Mouse (Mus musculus) megakaryocyte, adult 5-6 weeks (primary cell): Measurements from ENCODE around the gene Fgd2. TPM values are rescaled to one million over a fixed set of nuclear protein-coding genes. Genes with fewer than 3 reads are reported as not detected.

Experiments used
- ATAC-seq: 2 replicates; pipeline ENCODE4 v1.8.0; 2016; ENCODE audit warnings: mild to moderate bottlenecking, inconsistent platforms; ENCODE audit not compliant: poor library complexity, severe bottlenecking
- total RNA-seq, 2 experiments: library from RNA; stranded (forward) in 1 of 2; stranded (reverse) in 1 of 2; fragments of 153-499, 151-499 nt in 1 of 2; fragments of 221-1000, 200-1000 nt in 1 of 2; gene quantifications; 2 replicates each; pipeline versions ENCODE4 v1.2.3 to v1.2.4; 2015 to 2017

Gene Fgd2
- total RNA-seq, 2 experiments from 2014 or later = 44.8 to 48.0 TPM

DNA sequence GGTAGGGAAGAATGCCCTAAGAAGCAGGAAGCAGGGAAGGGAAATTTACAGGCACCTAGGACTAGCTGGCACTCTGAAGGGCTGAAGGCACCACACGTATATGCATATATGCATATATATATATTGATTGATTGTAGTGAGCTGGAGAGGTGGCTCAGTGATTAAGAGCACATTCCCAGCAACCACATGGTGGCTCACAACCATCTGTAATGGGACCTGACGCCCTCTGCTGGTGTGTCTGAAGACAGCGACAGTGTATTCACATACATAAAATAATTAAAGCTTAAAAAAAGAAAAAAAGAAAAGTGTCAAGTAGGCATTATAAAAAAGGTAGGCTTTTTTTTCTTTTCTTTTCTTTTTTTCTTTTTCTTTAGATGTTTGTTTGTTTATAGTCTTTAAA is 60.6 kb downstream of the Fgd2 start:
- ATAC-seq = no peak

DNA sequence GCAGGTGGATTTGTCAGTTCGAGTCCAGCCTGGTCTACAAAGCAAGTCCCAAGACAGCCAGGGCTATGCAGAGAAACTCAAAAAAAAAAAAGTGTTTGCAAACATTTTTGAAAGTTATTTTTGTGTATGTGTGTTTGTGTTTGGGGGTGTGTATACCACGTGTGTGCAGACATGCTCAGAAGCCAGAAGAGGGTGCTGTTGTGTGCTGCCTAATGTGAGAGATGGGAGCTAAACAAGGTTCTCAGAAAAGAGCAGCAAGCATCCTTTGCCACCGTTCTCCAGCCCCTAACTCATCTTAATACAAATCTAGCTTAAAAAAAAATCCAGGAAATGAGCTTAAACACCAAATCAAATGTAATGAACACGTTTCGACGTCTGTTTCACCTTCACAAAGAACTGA is 61.6 kb downstream of the Fgd2 start:
- ATAC-seq = no peak

DNA sequence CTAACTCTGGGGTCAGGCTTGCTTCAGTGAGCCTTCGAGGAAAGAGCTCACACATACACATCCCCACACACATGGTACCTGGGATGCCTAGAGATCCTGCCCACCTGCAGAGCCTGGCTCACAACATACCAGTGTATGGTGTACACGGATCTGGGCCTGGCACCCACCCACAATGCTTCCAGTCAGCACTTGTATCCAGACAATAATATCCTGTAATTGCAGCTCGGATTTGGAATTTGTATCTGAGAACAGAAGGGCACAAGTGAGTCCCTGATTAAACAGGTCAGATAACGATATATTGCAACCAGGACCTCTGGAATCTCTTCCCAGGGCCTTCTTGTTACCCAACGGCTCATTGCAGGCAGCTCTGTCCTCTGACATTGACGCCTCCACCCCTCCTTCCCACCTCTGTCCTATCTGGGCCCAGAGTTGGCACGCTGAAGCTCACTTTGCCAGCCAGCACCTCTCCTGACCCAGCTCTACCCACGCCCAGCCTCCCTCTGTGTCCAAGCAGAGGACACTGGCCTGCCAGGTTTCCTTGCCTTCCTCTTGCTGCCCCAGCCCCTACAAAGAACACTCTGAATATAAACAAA is 62.3 kb downstream of the Fgd2 start:
- ATAC-seq = no peak

DNA sequence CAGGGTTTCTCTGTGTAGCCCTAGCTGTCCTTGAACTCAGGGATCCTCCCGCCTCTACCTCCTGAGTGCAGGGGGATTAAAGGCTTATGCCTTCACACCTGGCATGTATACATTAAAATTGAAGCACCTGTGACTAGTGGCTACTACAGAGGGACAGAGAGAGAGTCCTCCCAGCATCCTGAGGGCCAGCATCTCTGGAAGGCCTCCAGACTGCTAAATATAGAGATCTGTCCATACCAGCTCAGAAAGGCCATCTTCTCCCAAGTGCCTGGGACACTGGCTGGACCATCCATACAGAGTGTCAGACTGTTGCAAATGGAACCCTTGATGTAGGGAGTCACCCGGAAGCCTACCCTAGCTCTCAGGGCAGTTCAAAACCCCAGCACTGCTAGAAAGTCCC is 63.3 kb downstream of the Fgd2 start:
- no peak for ATAC-seq

DNA sequence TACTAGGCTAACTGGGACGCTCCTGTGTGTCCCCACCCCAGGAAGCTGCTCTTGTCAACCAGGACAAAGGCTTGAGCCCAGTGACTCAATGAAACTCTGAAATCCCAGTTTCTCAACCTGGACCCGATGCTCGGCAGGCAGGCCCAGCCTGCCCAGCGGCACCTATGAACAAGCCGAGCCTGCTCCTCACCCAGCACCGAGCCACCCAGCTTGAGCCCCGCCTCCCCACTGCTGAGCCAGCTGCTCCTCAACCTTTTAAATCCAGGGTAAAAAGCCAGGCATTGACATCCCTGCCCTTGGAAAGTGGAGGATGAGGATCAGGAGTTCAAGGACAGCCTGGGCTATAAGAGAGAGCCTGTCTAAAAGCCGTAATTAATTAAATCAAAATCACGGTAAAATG is 64.6 kb downstream of the Fgd2 start:
- ATAC-seq = no peak

DNA sequence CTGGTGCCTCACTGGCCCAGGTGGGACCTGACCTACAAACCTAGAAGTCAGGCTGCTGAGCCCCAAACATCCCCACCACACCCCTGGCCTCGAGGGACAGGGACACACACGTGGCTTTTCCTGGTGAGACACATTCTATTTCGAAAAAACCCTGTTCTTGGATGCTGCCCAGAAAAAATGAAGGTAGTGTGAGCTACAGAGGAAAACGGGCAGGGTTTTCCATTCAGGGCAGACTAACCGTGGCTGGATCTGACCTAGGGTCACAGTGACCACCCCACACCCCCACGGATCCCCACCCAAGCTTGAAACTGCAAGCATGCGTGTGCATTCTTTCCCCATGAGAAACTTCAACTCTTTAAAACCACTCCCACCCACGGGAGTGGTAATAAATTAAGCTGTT is 67.5 kb downstream of the Fgd2 start:
- no peak for ATAC-seq

DNA sequence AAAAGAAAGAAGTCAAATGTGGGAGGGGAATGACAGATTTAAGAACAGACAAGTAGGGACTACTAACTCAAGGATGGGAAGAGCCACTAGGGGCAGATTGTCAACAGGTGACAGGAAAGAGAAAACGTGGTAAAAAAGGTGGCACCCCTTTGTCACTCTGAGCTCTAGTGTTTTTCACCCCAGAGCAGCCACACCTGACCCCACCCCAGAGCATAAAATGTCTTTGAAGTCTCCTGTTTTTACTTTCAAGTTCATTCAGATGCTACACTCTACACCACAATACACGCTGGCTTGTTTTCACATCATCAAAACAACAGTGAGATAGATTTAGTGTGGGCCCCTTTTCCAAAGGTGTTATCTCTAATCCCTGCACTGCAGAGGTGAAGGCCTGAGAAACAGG is 68.1 kb downstream of the Fgd2 start:
- ATAC-seq = no peak

Other genes starting within 250 kb of the Fgd2 start
- gene Rab44, start 246.8 kb upstream of the Fgd2 start, total RNA-seq (2015) = 52.2 and 62.4 TPM in 2 replicates
- gene Rab44, start 246.8 kb upstream of the Fgd2 start, total RNA-seq (2017) = 104 and 105 TPM in 2 replicates
- gene Cpne5, start 122.7 kb upstream of the Fgd2 start, total RNA-seq (2015) = 0.25 TPM in 1 of 2 replicates, not detected in the other
- not detected in 2 replicates for gene Cpne5, start 122.7 kb upstream of the Fgd2 start, total RNA-seq (2017)
- gene Ppil1, start 96.7 kb upstream of the Fgd2 start, total RNA-seq (2015) = 37.5 and 39.4 TPM in 2 replicates
- gene Ppil1, start 96.7 kb upstream of the Fgd2 start, total RNA-seq (2017) = 53.6 and 57.3 TPM in 2 replicates
- gene BC004004, start 92.1 kb upstream of the Fgd2 start, total RNA-seq (2015) = 65.8 and 70.1 TPM in 2 replicates
- gene BC004004, start 92.1 kb upstream of the Fgd2 start, total RNA-seq (2017) = 81.0 and 89.2 TPM in 2 replicates
- gene Pi16, start 43.2 kb upstream of the Fgd2 start, total RNA-seq (2015) = 32.6 and 44.2 TPM in 2 replicates
- 59.2 and 64.7 TPM in 2 replicates for gene Pi16, start 43.2 kb upstream of the Fgd2 start, total RNA-seq (2017)
- gene Mtch1, start 13.0 kb upstream of the Fgd2 start, total RNA-seq (2015) = 111 and 128 TPM in 2 replicates
- 84.1 and 107 TPM in 2 replicates for gene Mtch1, start 13.0 kb upstream of the Fgd2 start, total RNA-seq (2017)
- 65.2 and 66.9 TPM in 2 replicates for gene Pim1, start 129.8 kb downstream of the Fgd2 start, total RNA-seq (2015)
- gene Pim1, start 129.8 kb downstream of the Fgd2 start, total RNA-seq (2017) = 155 and 168 TPM in 2 replicates
- gene Gm17657, start 188.7 kb downstream of the Fgd2 start, total RNA-seq (2015) = not detected in 2 replicates
- gene Gm17657, start 188.7 kb downstream of the Fgd2 start, total RNA-seq (2017) = not detected in 2 replicates
- gene Tbc1d22b, start 188.9 kb downstream of the Fgd2 start, total RNA-seq (2015) = 11.3 and 11.5 TPM in 2 replicates
- gene Tbc1d22b, start 188.9 kb downstream of the Fgd2 start, total RNA-seq (2017) = 4.9 and 6.8 TPM in 2 replicates
- gene Tmem217, start 191.5 kb downstream of the Fgd2 start, total RNA-seq (2015) = not detected in 2 replicates
- 0.18 and 0.65 TPM in 2 replicates for gene Tmem217, start 191.5 kb downstream of the Fgd2 start, total RNA-seq (2017)